Mouse (Mus musculus): ENCODE data around the gene Fblim1. TPM values are rescaled to one million over a fixed set of nuclear protein-coding genes. Genes with fewer than 3 reads are reported as not detected.

The Fblim1 gene
- 1 to 10 TPM; 2.5 to 3.9 TPM for total RNA-seq (2021)
- long read RNA-seq, experiment 1, partial matches to known transcripts, result 1 of 3 reads
- long read RNA-seq, experiment 1, other reads (novel, unspliced or antisense), result 0 of 3 reads
- long read RNA-seq, experiment 2, partial matches to known transcripts, result 2 of 7 reads
- long read RNA-seq, experiment 2, other reads (novel, unspliced or antisense), result 3 of 7 reads

DNA sequence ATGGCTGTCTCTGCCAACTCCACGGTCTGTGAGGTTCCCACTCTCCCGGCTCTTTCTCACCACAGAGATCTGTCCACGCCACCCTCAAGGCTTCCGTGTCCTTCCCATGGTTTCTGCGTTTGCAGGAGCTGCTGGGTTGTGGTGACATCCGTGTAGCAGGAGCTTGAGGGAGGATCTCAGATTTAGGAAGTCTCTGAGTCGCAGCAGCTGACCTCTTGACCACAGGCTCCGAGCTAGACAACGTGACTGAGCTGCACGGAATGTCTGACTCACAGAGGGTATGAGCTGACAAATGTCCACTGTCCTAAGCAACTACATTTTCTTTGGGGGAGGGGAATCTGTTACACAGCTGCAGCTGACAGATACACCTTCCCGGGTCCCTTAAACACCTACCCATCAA is at the start of gene Fblim1:
Fblim1 (minus strand) TSS at position 236 of the 400 bp plus-strand sequence.
- DNase-seq, result no peak
- intact Hi-C loops (cut with DNase I; ENCODE audit: low total_unique reads), result no loop called here

GRCm38 (mm10) chr4:141654509-141654908 is 48.6 kb upstream of the Fblim1 start:
- no peak for DNase-seq
- intact Hi-C loops (cut with DNase I; ENCODE audit: low total_unique reads), result no loop called here

- intact Hi-C loops (cut with DNase I; ENCODE audit: low total_unique reads), result no loop called here
- no peak for DNase-seq
Observed at GRCm38 (mm10) chr4:141653813-141654212, 47.9 kb upstream of the Fblim1 start.

DNA sequence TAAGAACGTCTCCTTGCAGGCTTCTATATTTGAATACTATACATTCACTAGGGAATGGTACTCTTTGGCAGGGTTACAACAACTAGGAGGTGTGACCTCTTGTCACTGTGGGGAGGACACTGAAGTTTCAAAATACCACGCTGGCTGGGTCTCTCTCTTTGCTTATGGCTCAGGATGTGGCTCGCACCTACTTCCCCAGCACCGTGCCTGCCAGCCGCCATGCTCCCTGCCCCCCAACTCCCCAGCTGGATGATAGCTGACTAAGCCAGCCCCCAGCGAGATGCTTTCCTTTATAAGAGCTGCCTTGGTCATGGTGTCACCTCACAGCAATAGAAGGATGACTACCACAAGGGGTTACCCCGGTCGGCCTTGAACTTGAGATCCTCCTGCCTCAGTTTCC is 47.1 kb upstream of the Fblim1 start:
- no peak for DNase-seq
- intact Hi-C loops (cut with DNase I; ENCODE audit: low total_unique reads), result no loop called here

DNA sequence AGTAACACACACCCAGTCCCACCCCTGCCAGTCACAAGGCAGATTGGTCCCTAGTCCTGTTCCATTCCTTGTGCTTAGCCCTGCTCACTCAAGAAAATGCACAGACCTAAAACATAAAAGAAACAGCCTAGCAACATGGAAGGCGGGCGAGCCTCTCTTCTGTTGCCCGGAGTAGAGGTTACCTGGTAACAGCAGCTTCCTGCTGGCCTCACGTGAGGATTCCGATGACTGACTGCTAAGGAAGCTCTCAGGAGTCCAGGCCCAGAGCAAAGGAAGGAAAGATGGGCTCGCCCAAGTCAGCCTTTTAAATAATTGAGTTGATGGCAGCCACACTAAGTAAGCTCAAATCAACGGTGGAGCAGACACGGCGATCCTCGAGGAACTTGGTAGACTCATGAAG is 46.0 kb upstream of the Fblim1 start:
- intact Hi-C loops (cut with DNase I; ENCODE audit: low total_unique reads), result no loop called here
- no peak for DNase-seq

- DNase-seq, result no peak
- intact Hi-C loops (cut with DNase I; ENCODE audit: low total_unique reads), result no loop called here
Observed at GRCm38 (mm10) chr4:141651286-141651685, 45.4 kb upstream of the Fblim1 start.

- no peak for DNase-seq
- intact Hi-C loops (cut with DNase I; ENCODE audit: low total_unique reads), result no loop called here
Observed at GRCm38 (mm10) chr4:141649244-141649643, 43.3 kb upstream of the Fblim1 start.

GRCm38 (mm10) chr4:141648262-141648661 is 42.4 kb upstream of the Fblim1 start:
- intact Hi-C loops (cut with DNase I; ENCODE audit: low total_unique reads), result no loop called here
- no peak for DNase-seq

GRCm38 (mm10) chr4:141647187-141647586 is 41.3 kb upstream of the Fblim1 start:
- DNase-seq, result no peak
- intact Hi-C loops (cut with DNase I; ENCODE audit: low total_unique reads), result no loop called here

GRCm38 (mm10) chr4:141645988-141646387 is 40.1 kb upstream of the Fblim1 start:
- DNase-seq, result no peak
- intact Hi-C loops (cut with DNase I; ENCODE audit: low total_unique reads), result no loop called here

- DNase-seq, result peak; percentile 74
- intact Hi-C loops (cut with DNase I; ENCODE audit: low total_unique reads), result no loop called here
Observed at GRCm38 (mm10) chr4:141643118-141643855, 37.4 kb upstream of the Fblim1 start.

- intact Hi-C loops (cut with DNase I; ENCODE audit: low total_unique reads), result no loop called here
- DNase-seq, result no peak
Observed at GRCm38 (mm10) chr4:141641961-141642811, 36.3 kb upstream of the Fblim1 start.

- no peak for DNase-seq
- intact Hi-C loops (cut with DNase I; ENCODE audit: low total_unique reads), result no loop called here
Observed at GRCm38 (mm10) chr4:141641353-141641771, 35.5 kb upstream of the Fblim1 start.

- DNase-seq, result no peak
- intact Hi-C loops (cut with DNase I; ENCODE audit: low total_unique reads), result no loop called here
Observed at GRCm38 (mm10) chr4:141639474-141639873, 33.6 kb upstream of the Fblim1 start.

DNA sequence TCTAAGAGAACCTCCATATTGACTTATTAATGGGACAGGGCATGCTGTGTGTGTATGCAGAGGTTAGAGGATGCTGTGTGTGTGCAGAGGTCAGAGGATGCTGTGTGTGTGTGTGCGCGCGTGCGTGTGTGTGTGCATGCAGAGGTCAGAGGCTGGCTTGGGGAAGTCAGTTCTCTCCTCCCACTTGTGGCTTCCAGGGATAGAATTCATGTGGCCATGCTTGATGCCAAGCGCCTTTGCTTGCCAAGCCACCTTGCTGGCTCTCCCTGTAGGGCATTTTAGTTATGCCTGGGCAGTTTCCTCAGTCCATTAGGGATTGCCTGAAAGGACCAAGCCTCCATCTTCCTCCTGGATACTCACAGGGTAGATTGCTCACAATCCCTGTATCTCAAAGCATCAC is 30.8 kb upstream of the Fblim1 start:
- intact Hi-C loops (cut with DNase I; ENCODE audit: low total_unique reads), result no loop called here
- DNase-seq, result no peak

DNA sequence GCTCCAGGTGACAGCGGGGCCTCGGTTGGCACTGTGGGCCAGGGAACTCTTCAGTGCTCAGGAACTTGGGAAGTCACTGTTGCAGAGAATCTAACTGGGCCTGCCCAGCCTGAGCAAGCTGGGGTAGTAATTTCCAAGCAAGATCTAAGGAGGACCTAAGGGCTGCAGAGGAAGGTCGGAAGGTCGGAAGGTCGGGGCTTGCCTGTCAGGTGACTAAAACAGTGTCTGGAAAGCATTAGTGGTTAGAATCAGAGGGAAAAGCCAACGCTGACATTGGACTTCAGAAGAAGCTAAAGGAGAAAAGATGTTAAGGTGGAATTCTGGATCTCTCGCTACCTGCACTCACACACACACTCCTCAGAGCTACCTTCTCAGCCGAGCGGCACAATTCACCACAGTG is 30.1 kb upstream of the Fblim1 start:
- DNase-seq, result no peak
- intact Hi-C loops (cut with DNase I; ENCODE audit: low total_unique reads), result no loop called here

- intact Hi-C loops (cut with DNase I; ENCODE audit: low total_unique reads), result no loop called here
- no peak for DNase-seq
Observed at GRCm38 (mm10) chr4:141632111-141632873, 26.4 kb upstream of the Fblim1 start.

DNA sequence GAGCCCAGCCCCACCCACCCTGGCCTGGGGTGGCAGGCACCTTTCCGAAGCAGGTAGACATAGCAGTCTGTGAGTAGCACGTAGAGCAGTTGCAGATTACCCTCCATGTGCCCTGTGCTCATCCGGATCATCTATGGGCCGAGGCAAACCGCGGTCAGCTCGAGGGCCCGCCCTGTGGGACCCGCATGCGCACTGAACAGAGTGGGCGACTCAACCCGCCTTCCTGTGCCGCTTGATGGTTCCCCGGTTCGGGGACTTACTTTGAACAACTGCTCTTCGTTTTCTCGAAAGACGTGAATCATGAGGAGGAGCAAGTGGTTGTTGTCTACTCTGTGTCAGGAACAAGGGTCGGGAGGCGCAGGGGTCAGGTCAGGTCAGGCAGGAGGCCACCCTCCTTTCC is 25.4 kb upstream of the Fblim1 start:
- DNase-seq, result no peak
- intact Hi-C loops (cut with DNase I; ENCODE audit: low total_unique reads), result no loop called here

GRCm38 (mm10) chr4:141630021-141630420 is 24.1 kb upstream of the Fblim1 start:
- intact Hi-C loops (cut with DNase I; ENCODE audit: low total_unique reads), result no loop called here
- no peak for DNase-seq

DNA sequence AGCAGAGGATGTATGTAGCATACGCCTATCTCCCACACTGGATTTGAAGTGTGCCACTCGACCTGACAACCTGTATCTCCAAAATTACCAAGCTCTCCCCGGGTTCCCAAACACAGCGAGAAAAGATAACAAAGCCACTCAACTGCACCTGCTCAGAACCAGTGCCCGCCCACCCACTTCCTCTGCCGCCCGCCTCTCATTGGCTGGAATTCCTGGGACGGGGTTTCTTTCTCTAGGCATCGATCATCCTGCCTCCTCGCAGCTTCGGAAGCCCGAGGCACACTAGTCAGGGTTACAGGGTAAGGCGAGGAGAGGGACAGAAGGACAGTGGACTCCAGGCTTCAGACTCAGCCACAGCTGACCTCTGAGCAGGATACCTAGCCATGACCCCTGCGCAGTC is 22.8 kb upstream of the Fblim1 start:
- intact Hi-C loops (cut with DNase I; ENCODE audit: low total_unique reads), result loop anchor here (10.0 kb wide), 1 partner anchor 46 kb away; no protein-coding TSS in a partner anchor
- no peak for DNase-seq
